Mouse (Mus musculus) urinary bladder, adult 18-20 months (tissue): ENCODE data around the gene Ntng1.
"Not testable (repeated sequence)": the region's sequence is repeated elsewhere in the genome, so short reads cannot be mapped to it uniquely, and the experiment has no call there.

ENCODE experiments used
- DNase-seq, 2 experiments: peaks; one replicate each; pipeline ENCODE4 v3.0.0; 2022; ENCODE audit warnings: low spot score in 2 of 2, mixed read lengths in 2 of 2

Gene Ntng1

DNA sequence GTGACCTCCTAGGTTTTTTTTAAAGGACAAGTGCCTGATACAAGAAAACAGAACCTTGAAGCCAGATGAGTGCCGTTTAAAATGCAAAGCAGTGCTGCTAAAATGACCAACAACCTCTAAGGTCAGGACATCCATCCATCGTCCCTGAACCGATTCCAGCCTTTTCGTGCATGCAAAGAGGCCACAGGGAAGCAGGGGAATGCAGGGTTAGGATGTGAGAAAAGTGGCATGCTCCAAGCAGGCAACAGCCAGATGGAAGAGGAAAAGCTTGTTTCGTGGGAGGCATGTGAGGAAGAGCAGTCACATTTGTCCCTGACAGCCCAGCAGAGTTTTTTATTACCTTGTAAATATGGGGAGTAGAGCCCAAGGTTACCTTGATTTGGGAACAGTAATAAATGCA, 360.6 kb downstream of the Ntng1 start:
- no peak for DNase-seq

DNA sequence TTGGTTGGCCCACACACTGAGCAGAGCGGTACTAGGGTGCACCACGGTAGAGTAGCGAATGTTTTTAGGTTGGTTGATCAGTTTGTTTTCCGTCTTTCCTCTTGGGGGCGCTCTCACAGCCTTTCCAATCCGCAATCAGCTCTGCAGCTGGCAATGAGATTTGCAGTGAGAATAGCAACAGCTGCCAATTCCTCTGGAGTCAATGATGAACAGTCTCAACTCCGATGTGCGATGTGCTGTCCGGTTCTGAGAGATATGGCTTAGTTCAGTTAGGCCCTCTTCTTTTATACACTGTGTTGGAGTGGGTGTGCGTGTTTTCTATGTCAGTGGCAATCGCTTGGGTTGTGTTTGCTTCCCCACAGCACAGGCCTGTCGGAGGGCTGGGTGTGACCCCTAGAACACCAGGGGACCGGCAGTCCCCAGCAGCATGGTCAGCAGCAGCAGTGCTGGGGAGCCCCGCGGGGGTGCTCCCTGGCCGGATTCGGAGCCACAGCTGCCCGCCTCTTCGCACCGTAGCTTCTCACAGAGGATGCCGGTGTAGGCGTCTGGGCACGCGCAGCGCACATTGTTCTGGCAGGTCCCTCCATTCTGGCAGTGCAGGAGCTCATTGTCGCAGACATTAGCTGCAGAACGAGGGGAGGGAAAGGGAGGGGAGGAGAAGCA, 361.4 kb downstream of the Ntng1 start:
- DNase-seq = peak in 1 of 2 experiments; percentile 8

DNA sequence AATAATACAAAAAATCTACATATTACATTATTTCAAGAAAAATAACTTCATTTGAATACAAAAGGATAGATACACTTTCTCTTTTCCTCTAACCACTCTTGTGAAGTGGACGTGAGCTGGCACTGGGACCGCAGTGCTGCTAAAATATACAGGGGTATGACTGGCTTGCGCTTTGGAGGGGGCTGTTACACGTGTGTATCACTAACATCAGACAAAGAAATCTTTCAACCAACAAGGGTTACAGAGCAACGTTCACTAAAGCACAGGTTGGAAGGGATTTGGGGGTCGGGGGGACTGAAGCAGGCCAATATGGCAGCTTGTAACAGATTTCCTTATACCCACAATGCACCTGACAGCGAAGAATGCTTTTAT, 361.9 kb downstream of the Ntng1 start:
- no peak for DNase-seq

DNA sequence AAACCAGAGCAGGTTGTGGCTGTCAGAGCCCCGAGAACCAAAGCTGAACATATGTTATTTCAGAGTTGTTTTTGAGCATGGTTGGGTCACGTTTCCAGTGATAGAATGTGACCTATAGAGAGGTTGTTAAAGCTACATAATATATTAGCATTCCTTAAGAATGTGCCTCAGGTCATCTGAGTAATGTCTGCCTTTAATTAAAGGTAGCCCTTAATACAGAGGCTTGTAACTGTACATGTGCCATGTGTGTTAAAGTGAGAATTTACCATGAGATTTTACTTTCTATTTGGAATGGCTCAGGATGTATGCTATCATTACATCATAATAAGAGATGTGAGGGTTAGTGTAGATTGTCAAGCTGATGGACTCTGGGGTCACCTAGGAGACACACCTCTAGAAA, 368.6 kb downstream of the Ntng1 start:
- no peak for DNase-seq

DNA sequence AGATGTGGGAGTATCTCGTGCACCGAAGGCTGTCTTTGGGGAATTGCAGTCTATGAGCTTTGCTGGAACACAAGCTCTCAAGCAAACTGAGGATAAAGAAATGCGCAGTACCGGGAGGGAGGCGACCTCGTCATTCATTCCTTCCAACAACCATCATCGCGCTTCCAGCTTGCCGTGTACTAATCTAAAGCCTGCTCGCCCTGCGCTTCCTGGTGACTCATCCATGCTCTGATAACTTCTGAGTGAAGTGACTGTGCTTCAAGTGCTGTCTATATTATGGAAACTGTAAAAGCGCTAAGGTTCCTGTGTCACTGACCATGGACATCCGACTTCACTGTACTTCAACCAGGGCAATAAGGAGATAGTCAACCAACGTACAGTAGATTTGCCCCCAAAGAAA, 371.7 kb downstream of the Ntng1 start:
- DNase-seq = no peak

DNA sequence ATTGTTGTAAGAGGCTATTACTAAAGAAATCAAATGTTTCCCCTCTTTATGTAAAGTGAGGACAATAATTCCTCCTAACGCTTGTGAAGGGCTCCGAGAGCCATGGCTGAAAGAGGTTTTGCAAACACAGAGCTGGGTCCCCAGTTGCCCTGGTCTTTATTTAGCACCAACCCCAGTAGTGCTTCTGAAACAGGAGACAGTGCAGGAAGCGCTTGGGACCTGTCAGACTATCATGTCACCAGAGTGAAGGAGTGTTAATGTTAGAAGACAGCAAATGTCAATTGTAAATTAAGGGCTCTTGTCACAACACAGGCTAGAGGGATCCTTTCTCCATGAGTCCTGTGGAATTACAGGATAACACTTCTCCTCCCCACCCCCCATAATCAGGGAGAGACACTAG, 376.9 kb downstream of the Ntng1 start:
- no peak for DNase-seq

DNA sequence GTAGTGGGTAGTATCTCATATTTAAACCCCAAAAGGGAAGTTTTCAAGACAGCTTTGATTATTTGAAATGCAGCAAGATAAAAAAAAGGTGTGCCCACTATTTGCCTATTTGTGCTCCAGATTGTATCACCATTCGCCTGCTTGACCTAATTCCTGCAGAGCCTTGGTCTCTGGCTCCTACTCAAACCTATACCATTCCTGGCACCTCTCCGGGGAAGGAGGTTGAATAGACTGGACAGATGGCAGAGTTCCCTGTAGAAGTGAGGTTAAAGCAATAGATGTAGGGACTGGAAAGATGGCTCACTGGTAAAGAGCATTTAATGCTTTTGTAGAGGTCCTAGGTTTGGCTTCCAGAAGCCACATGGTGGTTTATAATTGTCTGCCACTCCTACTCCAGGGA, 378.2 kb downstream of the Ntng1 start:
- no peak for DNase-seq

DNA sequence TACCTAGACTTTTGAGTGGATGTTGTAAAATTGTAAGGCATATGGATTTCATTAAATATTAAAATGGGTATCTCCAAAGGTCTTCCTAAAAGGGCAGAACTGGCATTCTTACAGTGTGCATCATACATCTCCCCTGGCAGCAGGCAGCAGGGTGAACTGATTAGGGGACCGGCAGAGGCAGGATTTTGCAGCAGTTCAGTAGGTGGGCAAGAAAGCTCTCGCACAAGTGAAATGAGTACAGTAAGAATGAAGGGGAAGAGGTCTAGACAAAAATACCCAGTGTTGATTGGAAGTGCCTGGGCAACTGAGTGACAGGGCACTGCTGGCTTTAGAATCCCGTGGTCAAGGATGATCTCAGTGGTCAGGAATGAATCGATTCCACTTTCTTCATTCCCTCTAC, 378.7 kb downstream of the Ntng1 start:
- DNase-seq = no peak

DNA sequence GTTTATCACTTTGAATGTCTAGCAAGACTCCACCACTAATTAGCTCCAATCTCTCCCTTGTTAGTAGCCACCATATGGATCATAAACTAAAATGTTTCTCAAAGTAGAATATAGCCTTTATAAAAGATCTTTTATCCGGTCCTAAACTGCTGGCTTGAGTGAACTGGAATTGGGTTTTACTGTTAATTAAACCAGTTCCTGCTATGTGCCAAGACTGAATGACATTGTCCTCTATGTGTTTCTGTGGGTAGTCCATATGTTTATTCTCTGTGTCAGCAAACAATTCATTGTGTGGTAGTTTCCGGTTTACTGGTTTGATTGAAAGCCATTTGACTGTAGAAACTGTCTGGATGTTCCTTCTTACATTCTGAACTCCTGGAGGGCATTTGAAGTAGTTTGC, 387.4 kb downstream of the Ntng1 start:
- no peak for DNase-seq

DNA sequence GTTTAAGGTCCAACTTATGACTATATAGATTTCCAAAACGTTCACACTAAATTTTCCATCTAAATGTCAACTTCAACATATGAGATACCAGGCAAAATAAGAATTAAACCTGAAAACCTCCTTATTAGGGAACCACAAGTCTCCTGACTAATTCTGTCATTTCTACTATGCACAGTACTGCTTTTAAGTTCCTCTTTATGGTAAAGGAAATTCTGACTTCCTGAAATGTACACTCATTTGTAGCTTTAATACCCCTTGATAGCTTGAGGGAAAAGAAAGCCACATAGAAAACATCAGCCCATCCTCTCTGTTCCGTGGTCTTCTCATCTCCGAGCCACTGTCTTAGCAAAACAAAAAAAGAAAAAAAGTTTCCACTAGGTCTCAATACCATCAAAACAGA, 396.2 kb downstream of the Ntng1 start:
- DNase-seq = not testable (repeated sequence)

DNA sequence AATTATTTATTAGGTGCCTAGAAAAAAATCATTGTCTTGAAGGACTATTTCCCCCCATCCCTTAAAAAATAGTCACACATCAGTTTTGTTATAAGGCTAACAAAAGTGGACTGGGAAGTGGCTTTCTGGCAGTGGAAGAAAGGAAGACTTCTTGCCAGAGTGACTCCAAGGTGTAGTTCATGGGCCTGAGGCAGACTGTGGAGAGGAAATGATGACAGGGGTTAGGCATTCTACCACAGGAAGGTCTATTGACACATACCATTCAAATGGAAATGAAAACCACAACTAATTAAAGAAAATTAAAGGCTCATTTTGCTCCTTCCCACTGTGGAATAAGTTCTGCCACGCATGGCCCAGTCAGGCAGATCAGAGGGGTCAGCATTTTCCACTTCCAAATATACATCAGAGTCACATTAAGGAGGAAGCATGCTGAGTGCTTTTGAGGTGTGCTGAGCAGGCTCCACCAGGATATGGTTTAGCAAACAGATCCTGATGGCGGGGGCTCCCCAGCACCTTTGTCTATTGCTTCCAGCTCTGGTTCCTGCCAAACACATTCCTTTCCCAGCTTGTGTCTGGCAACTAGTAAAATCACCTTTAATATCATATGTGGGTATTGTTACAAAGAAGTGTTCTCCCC, 403.2 kb downstream of the Ntng1 start:
- no peak for DNase-seq

DNA sequence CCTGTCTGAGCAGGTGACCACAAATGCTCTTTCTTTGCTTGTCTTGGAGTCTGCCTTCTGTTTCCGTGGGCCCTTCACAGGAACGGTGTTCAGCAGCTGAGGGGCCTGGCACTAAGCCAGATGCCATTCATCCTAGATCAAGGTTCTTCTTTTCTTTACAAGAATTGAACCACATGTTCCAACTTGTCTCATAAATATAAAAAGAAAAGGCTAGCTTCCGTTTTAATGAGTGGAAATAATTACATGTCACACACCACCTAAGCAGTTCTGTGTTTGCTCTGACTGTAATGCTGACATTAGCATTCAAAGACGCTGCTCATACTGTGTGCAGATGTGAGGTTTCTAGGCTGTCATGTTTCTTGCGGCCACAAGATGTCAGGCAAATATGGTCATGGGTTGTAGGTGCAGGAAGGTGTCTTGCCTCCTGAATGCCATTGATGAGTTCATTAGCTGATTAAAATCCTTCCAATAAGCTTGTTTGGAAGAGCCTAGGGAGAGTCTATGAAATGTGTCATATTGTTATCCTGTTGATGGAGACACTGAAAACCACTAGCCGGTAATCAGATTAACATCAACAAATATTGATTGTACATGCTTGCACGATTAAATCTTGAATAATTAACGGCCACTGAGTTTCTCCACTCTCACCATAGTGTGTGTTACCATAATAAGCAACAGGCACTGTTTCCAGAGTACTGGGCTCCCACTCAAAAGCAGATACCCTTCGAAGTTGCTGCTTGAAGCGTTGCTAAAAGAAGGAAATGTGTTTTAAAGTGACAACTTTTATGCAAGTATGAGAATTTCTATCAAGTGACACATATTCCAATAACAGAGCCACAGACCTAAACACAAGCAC, 411.3 kb downstream of the Ntng1 start:
- no peak for DNase-seq

DNA sequence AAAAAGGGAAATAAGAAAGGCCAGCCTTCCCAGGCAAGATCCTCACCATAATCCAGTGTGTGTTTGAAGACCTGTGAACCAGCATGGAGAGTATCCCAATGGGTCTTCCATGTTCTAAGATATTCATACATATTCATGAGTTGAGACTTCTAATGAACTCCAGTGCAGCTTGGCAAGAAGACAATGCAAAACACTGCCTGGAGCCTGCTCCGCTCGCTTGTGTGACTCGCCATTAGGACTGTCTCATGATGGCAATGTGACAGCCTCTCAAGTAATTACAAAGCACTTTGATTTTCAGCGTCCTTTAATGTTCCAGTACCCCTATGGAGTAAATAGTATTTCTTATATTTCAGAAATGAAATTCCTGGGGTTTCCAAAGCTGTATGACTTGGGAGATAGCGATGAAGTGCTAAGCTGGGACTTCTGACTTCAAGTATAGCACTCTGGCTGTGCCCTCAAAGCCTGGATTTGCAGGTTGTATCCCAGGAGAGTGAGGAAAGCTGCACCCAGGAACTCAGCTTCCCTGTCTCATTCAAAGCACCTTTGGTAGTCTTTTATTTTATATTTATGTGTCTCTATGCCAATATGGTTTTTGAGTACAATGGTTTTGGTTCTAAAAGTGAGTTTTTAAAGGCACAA, 412.1 kb downstream of the Ntng1 start:
- DNase-seq = no peak
